Mouse (Mus musculus): ENCODE data around the gene Mcm8. TPM values are rescaled to one million over a fixed set of nuclear protein-coding genes. Genes with fewer than 3 reads are reported as not detected.

The Mcm8 gene
- polyA plus RNA-seq (2015; fragmentation: Nextera tagmentation; extraction: Ambion mirVana): 8.7 and 8.8 TPM in 2 replicates

GRCm38 (mm10) chr2:132815608-132816314 lies at the start of gene Mcm8, which contains the start of gene Trmt6:
Gene Mcm8, plus strand, starts transcription at chr2:132816141.
Gene Trmt6, minus strand, starts transcription at chr2:132816055.
- ATAC-seq (replicated peaks): peak; percentile 100
- H3K9ac ChIP-seq (replicated peaks): peak within 1 kb of the TSS; percentile 69
- H3K27me3 ChIP-seq: no peaks in the 10 kb centered on the region
- H3K36me3 ChIP-seq: peaks cover 16% of the 10 kb centered on the region
- peak within 1 kb of the TSS; percentile 84 for H3K4me3 ChIP-seq
- H3K4me2 ChIP-seq (replicated peaks): peak within 1 kb of the TSS; percentile 88
- H3K27ac ChIP-seq (replicated peaks): peak within 1 kb of the TSS; percentile 36
- WGBS: under 1% methylated on average over 59 of the region's 59 CpGs
- no peaks in the 10 kb centered on the region for H3K9me3 ChIP-seq
- peaks cover 20% of the 10 kb centered on the region for H3K4me1 ChIP-seq

- no peaks in the 10 kb centered on the region for H3K4me1 ChIP-seq
- no peak overlapping the region for H3K4me3 ChIP-seq
- no peak overlapping the region for H3K9ac ChIP-seq (replicated peaks)
- no peak overlapping the region for H3K27ac ChIP-seq (replicated peaks)
- H3K4me2 ChIP-seq (replicated peaks): no peak overlapping the region
- WGBS: 81% methylated on average over 1 of the region's 1 CpGs
- ATAC-seq (replicated peaks): no peak
- H3K9me3 ChIP-seq: no peaks in the 10 kb centered on the region
- H3K27me3 ChIP-seq: no peaks in the 10 kb centered on the region
- H3K36me3 ChIP-seq: no peaks in the 10 kb centered on the region
Observed at GRCm38 (mm10) chr2:132770822-132771221, 45.1 kb upstream of the Mcm8 start.

GRCm38 (mm10) chr2:132780978-132781377 lies 35.0 kb upstream of the Mcm8 start, which contains the start of gene Chgb:
Gene Chgb, plus strand, starts transcription at chr2:132781278.
- ATAC-seq (replicated peaks): no peak; the same call in 1 of the 2 replicates
- Histone ChIP-seq H3K36me3 (no peaks in the 10 kb centered on the region), H3K4me2 (replicated peaks) (peak within 1 kb of the TSS; percentile 56), H3K9me3 (no peaks in the 10 kb centered on the region), H3K9ac (replicated peaks) (peak within 1 kb of the TSS; percentile 82), H3K4me3 (peak within 1 kb of the TSS; percentile 70), H3K27me3 (no peaks in the 10 kb centered on the region), H3K27ac (replicated peaks) (peak within 1 kb of the TSS; percentile 89), H3K4me1 (0 out of 2 replicates have a peak, but pooled peaks cover 12% of the 10 kb centered on the region)
- WGBS: 7% methylated on average over 4 of the region's 4 CpGs

GRCm38 (mm10) chr2:132781439-132782068 lies 34.4 kb upstream of the Mcm8 start:
- Histone ChIP-seq H3K9ac (replicated peaks) (peak overlapping the region; percentile 82), H3K27ac (replicated peaks) (peak overlapping the region; percentile 89)
- under 1% methylated on average over 41 of the region's 41 CpGs for WGBS

GRCm38 (mm10) chr2:132784039-132784438 lies 31.9 kb upstream of the Mcm8 start:
- H3K4me3 ChIP-seq: no peak overlapping the region
- H3K9me3 ChIP-seq: no peaks in the 10 kb centered on the region
- no peak overlapping the region for H3K4me2 ChIP-seq (replicated peaks)
- ATAC-seq (replicated peaks): no peak
- no peak overlapping the region for H3K27ac ChIP-seq (replicated peaks)
- H3K4me1 ChIP-seq: 0 out of 2 replicates have a peak, but pooled peaks cover 12% of the 10 kb centered on the region
- 91% methylated on average over 6 of the region's 6 CpGs for WGBS
- no peaks in the 10 kb centered on the region for H3K36me3 ChIP-seq
- H3K9ac ChIP-seq (replicated peaks): no peak overlapping the region
- no peaks in the 10 kb centered on the region; the same call in 1 of the 2 replicates for H3K27me3 ChIP-seq

More at GRCm38 (mm10) chr2:132781439-132782068, 34.4 kb upstream of the Mcm8 start:
- Histone ChIP-seq H3K36me3 (no peaks in the 10 kb centered on the region), H3K4me1 (0 out of 2 replicates have a peak, but pooled peaks cover 12% of the 10 kb centered on the region), H3K4me3 (peak overlapping the region; percentile 70), H3K9me3 (no peaks in the 10 kb centered on the region), H3K27me3 (no peaks in the 10 kb centered on the region; the same call in 1 of the 2 replicates), H3K4me2 (replicated peaks) (peak overlapping the region; percentile 56)
- peak; percentile 99 for ATAC-seq (replicated peaks)

GRCm38 (mm10) chr2:132793441-132794203 lies 22.3 kb upstream of the Mcm8 start:
- Histone ChIP-seq H3K9me3 (no peaks in the 10 kb centered on the region), H3K27me3 (no peaks in the 10 kb centered on the region), H3K36me3 (peaks cover 9% of the 10 kb centered on the region; the same call in 1 of the 2 replicates), H3K4me2 (replicated peaks) (no peak overlapping the region), H3K9ac (replicated peaks) (no peak overlapping the region), H3K27ac (replicated peaks) (no peak overlapping the region), H3K4me1 (no peaks in the 10 kb centered on the region), H3K4me3 (no peak overlapping the region)
- 92% methylated on average over 19 of the region's 19 CpGs for WGBS
- ATAC-seq (replicated peaks): no peak

- ATAC-seq (replicated peaks): no peak
- Histone ChIP-seq H3K9me3 (no peaks in the 10 kb centered on the region), H3K36me3 (peaks cover 9% of the 10 kb centered on the region; the same call in 1 of the 2 replicates), H3K27ac (replicated peaks) (no peak overlapping the region), H3K27me3 (no peaks in the 10 kb centered on the region), H3K4me3 (no peak overlapping the region), H3K9ac (replicated peaks) (no peak overlapping the region), H3K4me2 (replicated peaks) (no peak overlapping the region), H3K4me1 (no peaks in the 10 kb centered on the region)
- 86% methylated on average over 7 of the region's 7 CpGs for WGBS
Observed at GRCm38 (mm10) chr2:132794204-132794586, 21.7 kb upstream of the Mcm8 start.

GRCm38 (mm10) chr2:132802976-132803375 lies 13.0 kb upstream of the Mcm8 start:
- ATAC-seq (replicated peaks): no peak
- Histone ChIP-seq H3K27ac (replicated peaks) (no peak overlapping the region), H3K36me3 (peaks cover 46% of the 10 kb centered on the region), H3K4me3 (no peak overlapping the region), H3K27me3 (no peaks in the 10 kb centered on the region), H3K9me3 (no peaks in the 10 kb centered on the region), H3K9ac (replicated peaks) (no peak overlapping the region), H3K4me1 (no peaks in the 10 kb centered on the region), H3K4me2 (replicated peaks) (no peak overlapping the region)
- WGBS: 86% methylated on average over 2 of the region's 2 CpGs

GRCm38 (mm10) chr2:132841071-132841470 lies 25.1 kb downstream of the Mcm8 start:
- Histone ChIP-seq H3K9ac (replicated peaks) (no peak overlapping the region), H3K36me3 (no peaks in the 10 kb centered on the region), H3K27me3 (no peaks in the 10 kb centered on the region), H3K27ac (replicated peaks) (peak overlapping the region; percentile 31; the same call in 1 of the 2 replicates), H3K4me2 (replicated peaks) (no peak overlapping the region), H3K9me3 (no peaks in the 10 kb centered on the region), H3K4me1 (no peaks in the 10 kb centered on the region; the same call in 1 of the 2 replicates), H3K4me3 (no peak overlapping the region)
- WGBS: 79% methylated on average over 4 of the region's 4 CpGs
- ATAC-seq (replicated peaks): no peak

- WGBS: under 1% methylated on average over 92 of the region's 96 CpGs
- peak within 1 kb of the TSS; percentile 80 for H3K4me2 ChIP-seq (replicated peaks)
- ATAC-seq (replicated peaks): peak; percentile 93
- no peaks in the 10 kb centered on the region for H3K27me3 ChIP-seq
- no peaks in the 10 kb centered on the region for H3K9me3 ChIP-seq
- peaks cover 12% of the 10 kb centered on the region; the same call in 1 of the 2 replicates for H3K36me3 ChIP-seq
- H3K4me1 ChIP-seq: peaks cover 25% of the 10 kb centered on the region
- H3K4me3 ChIP-seq: peak within 1 kb of the TSS; percentile 99
- H3K27ac ChIP-seq (replicated peaks): peak within 1 kb of the TSS; percentile 92
- peak within 1 kb of the TSS; percentile 88 for H3K9ac ChIP-seq (replicated peaks)
Observed at GRCm38 (mm10) chr2:132846407-132847358, 30.7 kb downstream of the Mcm8 start, which contains the start of gene Crls1. Gene Crls1, plus strand, starts transcription at chr2:132846666.

- H3K4me3 ChIP-seq: peak overlapping the region; percentile 99
- H3K4me2 ChIP-seq (replicated peaks): peak overlapping the region; percentile 80
- H3K9me3 ChIP-seq: no peaks in the 10 kb centered on the region
- no peaks in the 10 kb centered on the region for H3K27me3 ChIP-seq
- peaks cover 12% of the 10 kb centered on the region; the same call in 1 of the 2 replicates for H3K36me3 ChIP-seq
- ATAC-seq (replicated peaks): no peak
- WGBS: 43% methylated on average over 7 of the region's 7 CpGs
- peaks cover 25% of the 10 kb centered on the region for H3K4me1 ChIP-seq
- peak overlapping the region; percentile 88 for H3K9ac ChIP-seq (replicated peaks)
- H3K27ac ChIP-seq (replicated peaks): no peak overlapping the region
Observed at GRCm38 (mm10) chr2:132847581-132847980, 31.6 kb downstream of the Mcm8 start.
